Mouse (Mus musculus) heart, postnatal 25 days (tissue): ENCODE data around the gene Nmnat2. TPM values are rescaled to one million over a fixed set of nuclear protein-coding genes. Genes with fewer than 3 reads are reported as not detected.

Experiments used
- DNase-seq: peaks from one replicate; pipeline ENCODE4 v3.0.0; 2022; ENCODE audit warnings: low spot score
- intact Hi-C: fragments of 180-260 bp; cut with DNase I; formaldehyde crosslinking; loops from one replicate; pipeline ENCODE4 v1.15.1; 2025
- total RNA-seq, 2 experiments: library from RNA; stranded (reverse); gene quantifications; 2 replicates each; pipeline ENCODE4 v1.2.3; 2021

Nmnat2 gene
- total RNA-seq, 2 experiments from 2014 or later, result 0.31 to 0.47 TPM

GRCm38 (mm10) chr1:153043332-153043731, 88.5 kb downstream of the Nmnat2 start:
- DNase-seq, result no peak
- intact Hi-C loops, result no loop called here

GRCm38 (mm10) chr1:153045368-153045767, 90.6 kb downstream of the Nmnat2 start:
- DNase-seq, result no peak
- intact Hi-C loops, result loop anchor here (5.0 kb wide), 1 partner anchor 342 kb away; no protein-coding TSS in a partner anchor

- intact Hi-C loops, result loop anchor here (1.0 to 5.0 kb wide), 2 partner anchors 44 to 339 kb away; no protein-coding TSS in a partner anchor
- DNase-seq, result peak; percentile 81
These were observed 93.5 kb downstream of the Nmnat2 start for GRCm38 (mm10) chr1:153048147-153048878.

GRCm38 (mm10) chr1:153049451-153049850, 94.7 kb downstream of the Nmnat2 start:
- intact Hi-C loops, result loop anchor here (5.0 kb wide), 1 partner anchor 338 kb away; no protein-coding TSS in a partner anchor

GRCm38 (mm10) chr1:153051474-153051873, 96.7 kb downstream of the Nmnat2 start:
- intact Hi-C loops, result no loop called here

More at GRCm38 (mm10) chr1:153049451-153049850, 94.7 kb downstream of the Nmnat2 start:
- no peak for DNase-seq

GRCm38 (mm10) chr1:153053619-153054018, 98.8 kb downstream of the Nmnat2 start:
- no peak for DNase-seq
- intact Hi-C loops, result no loop called here

More at GRCm38 (mm10) chr1:153051474-153051873, 96.7 kb downstream of the Nmnat2 start:
- DNase-seq, result no peak

GRCm38 (mm10) chr1:153054112-153054821, 99.5 kb downstream of the Nmnat2 start:
- no peak for DNase-seq
- intact Hi-C loops, result no loop called here

GRCm38 (mm10) chr1:153058290-153058689, 103.5 kb downstream of the Nmnat2 start:
- intact Hi-C loops, result no loop called here
- DNase-seq, result no peak

- DNase-seq, result no peak
- intact Hi-C loops, result no loop called here
These were observed 104.8 kb downstream of the Nmnat2 start for GRCm38 (mm10) chr1:153059626-153060025.

- intact Hi-C loops, result no loop called here
- DNase-seq, result no peak
These were observed 107.8 kb downstream of the Nmnat2 start for GRCm38 (mm10) chr1:153062547-153062946.

- no peak for DNase-seq
- intact Hi-C loops, result no loop called here
These were observed 110.1 kb downstream of the Nmnat2 start for GRCm38 (mm10) chr1:153064784-153065390.

GRCm38 (mm10) chr1:153065473-153066386, 110.9 kb downstream of the Nmnat2 start:
- intact Hi-C loops, result no loop called here
- peak; percentile 81 for DNase-seq

- no peak for DNase-seq
- intact Hi-C loops, result no loop called here
These were observed 111.6 kb downstream of the Nmnat2 start for GRCm38 (mm10) chr1:153066387-153066781.

GRCm38 (mm10) chr1:153071563-153071962, 116.8 kb downstream of the Nmnat2 start:
- DNase-seq, result no peak
- intact Hi-C loops, result no loop called here

- DNase-seq, result no peak
- intact Hi-C loops, result no loop called here
These were observed 117.2 kb downstream of the Nmnat2 start for GRCm38 (mm10) chr1:153071995-153072394.

GRCm38 (mm10) chr1:153072711-153073110, 117.9 kb downstream of the Nmnat2 start:
- intact Hi-C loops, result no loop called here
- no peak for DNase-seq

GRCm38 (mm10) chr1:153073441-153073840, 118.6 kb downstream of the Nmnat2 start:
- intact Hi-C loops, result no loop called here
- DNase-seq, result no peak

GRCm38 (mm10) chr1:153075087-153075736, 120.4 kb downstream of the Nmnat2 start:
- DNase-seq, result no peak
- intact Hi-C loops, result no loop called here

GRCm38 (mm10) chr1:153075955-153076354, 121.2 kb downstream of the Nmnat2 start:
- intact Hi-C loops, result no loop called here
- DNase-seq, result no peak
